Mouse (Mus musculus): ENCODE data around the gene Gab3. TPM values are rescaled to one million over a fixed set of nuclear protein-coding genes. Genes with fewer than 3 reads are reported as not detected.
"Not testable (repeated sequence)": the region's sequence is repeated elsewhere in the genome, so short reads cannot be mapped to it uniquely, and the experiment has no call there.

Gab3 gene
- total RNA-seq, 2 experiments from 2014 or later = 1.9 to 2.2 TPM

GRCm38 (mm10) chrX:75095369-75096162 lies 10.3 kb upstream of the Gab3 start, which contains the start of gene Dkc1:
Gene Dkc1 (plus strand): TSS chrX:75095854.
- intact Hi-C loops (cut with DNase I) = loop anchor here (2.0 kb wide), 1 partner anchor 33 kb away; no protein-coding TSS in a partner anchor
- H3K27ac ChIP-seq = peak within 1 kb of the TSS; percentile 61
- H3K4me3 ChIP-seq = peak within 1 kb of the TSS; percentile 55
- TF ChIP-seq CTCF (IDR thresholded peaks at IDR 0.05) = no peak; the same call in 1 of the 2 replicates
- peak; percentile 74 to 83 for DNase-seq (ENCODE audit: extremely low spot score in 1 of 2, low spot score in 2 of 2)

GRCm38 (mm10) chrX:75085654-75086053 lies 396 bp upstream of the Gab3 start:
- Histone ChIP-seq H3K27ac (no peak overlapping the region), H3K4me3 (no peak overlapping the region)
- no peak for DNase-seq (ENCODE audit: extremely low spot score in 1 of 2, low spot score in 2 of 2)
- intact Hi-C loops (cut with DNase I) = loop anchor here (5.0 kb wide), 1 partner anchor 588 kb away; no protein-coding TSS in a partner anchor
- TF ChIP-seq CTCF (IDR thresholded peaks at IDR 0.05) = peak; percentile 20

GRCm38 (mm10) chrX:75083982-75084773 lies 1.1 kb downstream of the Gab3 start:
- DNase-seq (ENCODE audit: extremely low spot score in 1 of 2, low spot score in 2 of 2) = peak; percentile 8 to 24
- intact Hi-C loops (cut with DNase I) = no loop called here
- Histone ChIP-seq H3K27ac (no peak overlapping the region), H3K4me3 (peak overlapping the region; percentile 52)
- TF ChIP-seq CTCF (IDR thresholded peaks at IDR 0.05) = no peak

GRCm38 (mm10) chrX:75082351-75082750 lies 2.9 kb downstream of the Gab3 start:
- intact Hi-C loops (cut with DNase I) = no loop called here
- no peak overlapping the region for H3K4me3 ChIP-seq
- TF ChIP-seq CTCF (IDR thresholded peaks at IDR 0.05) = no peak
- no peak for DNase-seq (ENCODE audit: extremely low spot score in 1 of 2, low spot score in 2 of 2)
- no peak overlapping the region for H3K27ac ChIP-seq

GRCm38 (mm10) chrX:75056120-75056775 lies 29.0 kb downstream of the Gab3 start:
- TF ChIP-seq CTCF (IDR thresholded peaks at IDR 0.05) = no peak
- Histone ChIP-seq H3K4me3 (no peak overlapping the region), H3K27ac (no peak overlapping the region)
- intact Hi-C loops (cut with DNase I) = no loop called here
- DNase-seq (ENCODE audit: extremely low spot score in 1 of 2, low spot score in 2 of 2) = no peak

- no peak for TF ChIP-seq CTCF (IDR thresholded peaks at IDR 0.05)
- no peak overlapping the region for H3K27ac ChIP-seq
- H3K4me3 ChIP-seq = no peak overlapping the region
- no peak for DNase-seq (ENCODE audit: extremely low spot score in 1 of 2, low spot score in 2 of 2)
- intact Hi-C loops (cut with DNase I) = no loop called here
Observed at GRCm38 (mm10) chrX:75046921-75047635, 38.2 kb downstream of the Gab3 start.

GRCm38 (mm10) chrX:75045931-75046330 lies 39.3 kb downstream of the Gab3 start:
- intact Hi-C loops (cut with DNase I) = no loop called here
- DNase-seq (ENCODE audit: extremely low spot score in 1 of 2, low spot score in 2 of 2) = no peak
- H3K27ac ChIP-seq = no peak overlapping the region
- H3K4me3 ChIP-seq = no peak overlapping the region
- no peak for TF ChIP-seq CTCF (IDR thresholded peaks at IDR 0.05)

- Histone ChIP-seq H3K27ac (no peak overlapping the region), H3K4me3 (no peak overlapping the region)
- DNase-seq (ENCODE audit: extremely low spot score in 1 of 2, low spot score in 2 of 2) = no peak
- intact Hi-C loops (cut with DNase I) = no loop called here
- no peak for TF ChIP-seq CTCF (IDR thresholded peaks at IDR 0.05)
Observed at GRCm38 (mm10) chrX:75044595-75044994, 40.7 kb downstream of the Gab3 start.

- no peak for DNase-seq (ENCODE audit: extremely low spot score in 1 of 2, low spot score in 2 of 2)
- H3K4me3 ChIP-seq = no peak overlapping the region
- TF ChIP-seq CTCF (IDR thresholded peaks at IDR 0.05) = no peak
- H3K27ac ChIP-seq = no peak overlapping the region
- intact Hi-C loops (cut with DNase I) = no loop called here
Observed at GRCm38 (mm10) chrX:75036626-75037025, 48.6 kb downstream of the Gab3 start.

GRCm38 (mm10) chrX:75035162-75035561 lies 50.1 kb downstream of the Gab3 start:
- intact Hi-C loops (cut with DNase I) = no loop called here
- H3K27ac ChIP-seq = no peak overlapping the region
- no peak for DNase-seq (ENCODE audit: extremely low spot score in 1 of 2, low spot score in 2 of 2)
- no peak for TF ChIP-seq CTCF (IDR thresholded peaks at IDR 0.05)
- H3K4me3 ChIP-seq = no peak overlapping the region

- H3K4me3 ChIP-seq; intact Hi-C loops (cut with DNase I); H3K27ac ChIP-seq; DNase-seq (ENCODE audit: extremely low spot score in 1 of 2, low spot score in 2 of 2): not testable (repeated sequence)
Observed at GRCm38 (mm10) chrX:75034054-75034453, 51.2 kb downstream of the Gab3 start.

All from left cerebral cortex, adult 2 months (tissue).